Mouse (Mus musculus): ENCODE measurements around the gene 1700016D06Rik. TPM values are rescaled to one million over a fixed set of nuclear protein-coding genes. Genes with fewer than 3 reads are reported as not detected.
A peak's percentile ranks its signal among the peaks of the same experiment; 100 is the strongest.

Gene 1700016D06Rik
- polyA plus RNA-seq, 1 experiment from 2014 or later, result not detected

DNA sequence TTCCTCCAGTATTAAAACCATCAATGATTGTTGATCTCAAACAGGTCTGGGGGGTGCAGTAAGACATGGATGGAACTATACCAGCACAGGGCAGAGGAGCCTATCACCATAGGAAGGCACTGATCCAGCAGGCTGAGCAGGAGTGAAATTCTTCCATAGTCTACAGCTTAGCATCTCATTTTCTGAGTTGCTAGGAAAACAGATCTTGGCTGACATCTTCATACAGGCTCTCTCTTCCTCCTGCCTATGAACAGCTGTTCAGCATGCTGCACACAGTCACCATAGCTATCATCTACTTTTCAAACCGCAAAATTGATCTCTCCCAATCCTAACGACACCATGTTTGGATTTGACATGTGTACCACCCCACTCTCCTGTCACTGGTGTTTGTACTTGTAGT is 82.8 kb downstream of the 1700016D06Rik start:
- ChIA-PET CTCF (interaction anchor here (0.9 to 3.6 kb wide), 6 partner anchors 8 to 111 kb away, joined by 3 to 14 read pairs (median 5); partner anchors contain the start of gene Cars2), POLR2A (interaction anchor here (0.9 to 1.7 kb wide), 2 partner anchors 9 to 13 kb away, joined by 3 to 7 read pairs; no protein-coding TSS in a partner anchor)
- no peaks in the 10 kb centered on the region for H3K27me3 ChIP-seq
- DNase-seq (ENCODE audit: low read depth, low spot score) (no peak), ATAC-seq (no peak)
- in situ Hi-C loops (cut with MboI; ENCODE audit: low pct_unique_long_range_greater_than_20kb), result loop anchor here (5.0 kb wide), 2 partner anchors 79 to 111 kb away; no protein-coding TSS in a partner anchor
- no peak for TF ChIP-seq CTCF (IDR thresholded peaks at IDR 0.05)

DNA sequence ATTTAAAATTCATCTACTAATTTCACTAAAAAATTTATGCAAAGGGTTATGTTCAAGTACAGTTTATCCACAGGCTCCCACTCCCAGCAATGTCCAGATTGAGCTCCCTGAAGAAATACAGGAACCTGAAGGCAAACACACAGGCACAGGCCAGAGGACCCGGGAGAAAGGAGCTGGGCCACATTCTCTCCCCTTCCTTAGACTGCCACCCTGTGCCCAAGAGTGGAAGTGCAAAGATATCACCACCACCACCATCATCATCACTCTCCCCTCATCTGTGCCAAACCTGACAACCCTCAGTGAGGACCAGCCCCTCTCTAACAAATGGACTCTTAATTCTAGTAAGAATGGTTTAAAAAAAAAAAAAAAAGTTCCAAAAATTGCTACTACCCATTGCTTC is 84.6 kb downstream of the 1700016D06Rik start:
- DNase-seq (ENCODE audit: low read depth, low spot score), result no peak
- TF ChIP-seq CTCF (IDR thresholded peaks at IDR 0.05), result peak; percentile 80
- no peak for ATAC-seq
- no peaks in the 10 kb centered on the region for H3K27me3 ChIP-seq
- CTCF ChIA-PET, result interaction anchor here (0.9 to 3.6 kb wide), 9 partner anchors 9 to 186 kb away, joined by 3 to 14 read pairs (median 4); partner anchors contain the start of gene 1700016D06Rik
- in situ Hi-C loops (cut with MboI; ENCODE audit: low pct_unique_long_range_greater_than_20kb), result loop anchor here (5.0 kb wide), 2 partner anchors 81 to 109 kb away; no protein-coding TSS in a partner anchor
- POLR2A ChIA-PET, result interaction anchor here (0.7 kb wide), 1 partner anchor 109 kb away, joined by 5 read pairs; no protein-coding TSS in a partner anchor

DNA sequence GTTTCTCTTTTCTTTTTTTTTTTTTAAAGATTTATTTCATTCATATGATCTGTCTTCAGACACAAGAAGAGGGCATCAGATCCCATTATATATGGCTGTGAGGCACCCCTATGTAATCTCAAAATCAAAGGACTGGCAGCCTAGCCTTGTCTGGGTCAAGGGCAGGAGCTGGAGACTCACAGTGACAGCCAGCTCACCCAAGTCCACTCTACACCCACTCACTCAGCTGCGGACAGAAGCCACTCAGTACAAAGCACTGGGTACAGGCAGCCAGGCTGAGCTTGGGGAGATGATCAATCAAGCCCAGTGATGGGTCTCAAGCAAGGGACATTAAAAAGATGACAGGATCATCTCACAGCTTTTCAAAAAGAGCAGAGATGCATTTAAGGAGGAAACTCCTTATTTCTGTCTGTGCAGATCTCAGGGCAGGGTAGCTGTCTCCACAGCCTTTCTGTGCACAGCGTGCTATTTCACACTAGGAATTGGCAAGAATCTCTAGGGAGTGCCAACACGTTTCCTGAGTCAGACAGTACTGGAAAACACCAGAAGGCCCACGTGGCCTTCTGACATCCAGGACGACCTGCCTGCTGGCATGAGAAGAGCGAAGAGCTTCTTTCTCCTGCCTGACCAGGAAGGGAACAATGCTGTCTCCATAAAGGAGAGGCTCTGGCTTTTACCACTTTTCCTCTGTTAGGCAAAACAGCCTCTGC is 86.6 kb downstream of the 1700016D06Rik start:
- no peaks in the 10 kb centered on the region for H3K27me3 ChIP-seq
- DNase-seq (ENCODE audit: low read depth, low spot score) (no peak), ATAC-seq (no peak)
- POLR2A ChIA-PET, result interaction anchor here (0.7 kb wide), 1 partner anchor 24 kb away, joined by 3 read pairs; no protein-coding TSS in a partner anchor
- in situ Hi-C loops (cut with MboI; ENCODE audit: low pct_unique_long_range_greater_than_20kb), result loop anchor here (5.0 kb wide), 1 partner anchor 162 kb away; no protein-coding TSS in a partner anchor
- TF ChIP-seq CTCF (IDR thresholded peaks at IDR 0.05), result no peak
- CTCF ChIA-PET, result interaction anchor here (1.0 to 1.1 kb wide), 3 partner anchors 11 to 112 kb away, joined by 3 to 5 read pairs (median 4); no protein-coding TSS in a partner anchor

DNA sequence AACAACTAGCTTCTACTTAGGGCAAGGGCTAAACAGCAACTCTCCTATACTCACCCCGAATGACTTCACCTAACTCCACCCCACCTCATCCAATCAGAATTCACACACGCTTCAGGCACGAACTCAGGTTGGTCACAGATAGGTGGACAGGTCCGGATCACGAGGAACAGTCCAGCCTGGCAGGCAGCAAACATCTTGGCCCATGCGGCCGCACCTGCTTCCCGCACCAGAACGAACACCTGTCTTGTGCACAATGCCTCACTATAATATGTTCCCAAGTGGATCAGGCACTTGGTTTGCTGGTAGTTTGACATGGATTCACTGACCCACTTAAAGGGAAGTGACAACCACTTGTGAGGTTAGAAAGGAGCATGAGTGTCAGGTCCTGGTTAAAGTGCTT is 92.0 kb downstream of the 1700016D06Rik start:
- no peak for ATAC-seq
- POLR2A ChIA-PET, result no interaction called here
- DNase-seq (ENCODE audit: low read depth, low spot score), result no peak

More for the DNA sequence above, 92.0 kb downstream of the 1700016D06Rik start:
- no peak for TF ChIP-seq CTCF (IDR thresholded peaks at IDR 0.05)
- no peaks in the 10 kb centered on the region for H3K27me3 ChIP-seq
- CTCF ChIA-PET, result no interaction called here
- in situ Hi-C loops (cut with MboI; ENCODE audit: low pct_unique_long_range_greater_than_20kb), result no loop called here

Other genes starting within 250 kb of the 1700016D06Rik start
- 70.7 TPM for gene Rab20, start 222.4 kb downstream of the 1700016D06Rik start, polyA plus RNA-seq (2021)
- gene Naxd, start 203.6 kb downstream of the 1700016D06Rik start, polyA plus RNA-seq (2021), result 108 TPM
- gene Cars2, start 150.3 kb downstream of the 1700016D06Rik start, polyA plus RNA-seq (2021), result 46.2 TPM
- gene Ing1, start 145.5 kb downstream of the 1700016D06Rik start, polyA plus RNA-seq (2021), result 71.3 TPM
- 78.7 TPM for gene Ankrd10, start 65.3 kb downstream of the 1700016D06Rik start, polyA plus RNA-seq (2021)
- gene Arhgef7, start 26.7 kb upstream of the 1700016D06Rik start, polyA plus RNA-seq (2021), result 53.7 TPM
- not detected for gene Tex29, start 139.4 kb upstream of the 1700016D06Rik start, polyA plus RNA-seq (2021)

Data from Patski (cell line).